10 mouse cellular contexts compared by ENCODE assay signal in genomic region chr6:84209736-84210434, GRCm38 (mm10).
DNase-seq lines count a peak whose midpoint lies in the region; ATAC-seq and TF ChIP-seq lines count a peak whose summit lies in the region.
"Had no signal": no experiment of that assay in that cellular context is flagged by ENCODE, and none has a peak within 500 bp of the region (broad histone marks: within the 10 kb centered on the region; RNA-seq: fewer than 3 reads in every experiment).

No protein-coding gene starts in this region.

- H3K9ac ChIP-seq in lung, postnatal 0 days (replicated peaks; ENCODE audit: low read depth) = no peak overlapping the region
- H3K9ac ChIP-seq: liver, postnatal 0 days; neural tube, embryonic 13.5 days had no signal

- H3K36me3 ChIP-seq in lung, postnatal 0 days (ENCODE audit: insufficient read depth, low read length) = no peaks in the 10 kb centered on the region
- H3K36me3 ChIP-seq in kidney, adult 2 months (ENCODE audit: control insufficient read depth, insufficient read depth, low read length) = no peaks in the 10 kb centered on the region
- H3K36me3 ChIP-seq: neural tube, embryonic 13.5 days had no signal

- H3K27me3 ChIP-seq in lung, postnatal 0 days (replicated peaks; ENCODE audit: insufficient read depth, low read length) = no peaks in the 10 kb centered on the region
- no peaks in the 10 kb centered on the region for H3K27me3 ChIP-seq in kidney, adult 2 months (replicated peaks; ENCODE audit: control insufficient read depth, insufficient read depth, low read length)
- H3K27me3 ChIP-seq: neural tube, embryonic 13.5 days had no signal

- peak; percentile 39 to 42 for DNase-seq in cerebellum, postnatal 25 days
- DNase-seq in cerebellum, adult 9-11 months = no peak
- peak; percentile 36 for DNase-seq in lung, postnatal 0 days (ENCODE audit: low spot score)
- no peak for DNase-seq in lung, postnatal 25 days (ENCODE audit: low spot score)
- DNase-seq in heart, adult 8-10 months (ENCODE audit: low spot score) = peak; percentile 51
- peak; percentile 16 to 57 for DNase-seq in lung, postnatal 4 days
- no peak for DNase-seq in adrenal gland, postnatal 4 days (ENCODE audit: low spot score in 2 of 2)
- DNase-seq in kidney, adult 2 months = no peak
- DNase-seq: liver, postnatal 0 days had no signal

- no peak for TF ChIP-seq EP300 in lung, postnatal 0 days (IDR thresholded peaks at IDR 0.05)

- peak; percentile 66 for ATAC-seq in lung, postnatal 0 days
- ATAC-seq: liver, postnatal 0 days had no signal

- H3K4me2 ChIP-seq in lung, postnatal 0 days (replicated peaks; ENCODE audit: low read depth, low read length) = no peak overlapping the region
- H3K4me2 ChIP-seq: neural tube, embryonic 13.5 days had no signal

- TF ChIP-seq CTCF in lung, postnatal 0 days (IDR thresholded peaks at IDR 0.05) = no peak
- TF ChIP-seq CTCF in kidney, adult 2 months (conservative IDR thresholded peaks at IDR 0.05; ENCODE audit: insufficient read depth, insufficient read length, low read depth, low read length) = no peak

- H3K27ac ChIP-seq in lung, postnatal 0 days (ENCODE audit: low read length) = no peak overlapping the region
- no peak overlapping the region for H3K27ac ChIP-seq in kidney, adult 2 months (ENCODE audit: insufficient read depth, low read depth, low read length)
- H3K27ac ChIP-seq: neural tube, embryonic 13.5 days had no signal

- H3K4me3 ChIP-seq in lung, postnatal 0 days (ENCODE audit: low read depth, low read length) = no peak overlapping the region
- H3K4me3 ChIP-seq in kidney, adult 2 months (ENCODE audit: insufficient read depth, low read depth, low read length) = no peak overlapping the region
- H3K4me3 ChIP-seq: neural tube, embryonic 13.5 days had no signal

- no peak for TF ChIP-seq POLR2A in kidney, adult 2 months (IDR thresholded peaks at IDR 0.05; ENCODE audit: low read depth, low read length)

- H3K9me3 ChIP-seq in lung, postnatal 0 days (ENCODE audit: low read length) = no peaks in the 10 kb centered on the region
- H3K9me3 ChIP-seq: neural tube, embryonic 13.5 days had no signal

- WGBS in lung, postnatal 0 days = 63% methylated on average over 13 of the region's 13 CpGs
- 86% methylated on average over 13 of the region's 13 CpGs for WGBS in kidney, adult 2 months

- no peaks in the 10 kb centered on the region for H3K4me1 ChIP-seq in lung, postnatal 0 days (ENCODE audit: insufficient read depth, low read depth, low read length)
- H3K4me1 ChIP-seq in kidney, adult 2 months (ENCODE audit: control insufficient read depth, insufficient read depth, low read length) = no peaks in the 10 kb centered on the region
- H3K4me1 ChIP-seq: neural tube, embryonic 13.5 days had no signal

Comparison
In these comparisons a context has a peak if more than half of its experiments do, and no peak if none do; other contexts are left out.
1. DNase-seq: peak in cerebellum, postnatal 25 days (2 of 2), lung, postnatal 0 days (single experiment), heart, adult 8-10 months (single experiment) and lung, postnatal 4 days (2 of 2); none in cerebellum, adult 9-11 months (single experiment), lung, postnatal 25 days (single experiment), adrenal gland, postnatal 4 days (0 of 2) and kidney, adult 2 months (single experiment).